Mouse (Mus musculus) left cerebral cortex, postnatal 10 days (tissue): ENCODE data around the gene Patl2. TPM values are rescaled to one million over a fixed set of nuclear protein-coding genes. Genes with fewer than 3 reads are reported as not detected.

Experiments used
- DNase-seq, 2 experiments: peaks; one replicate each; pipeline ENCODE4 v3.0.0; 2021 to 2022; ENCODE audit warnings: low spot score in 2 of 2, mixed read lengths in 1 of 2; ENCODE audit errors: extremely low spot score in 1 of 2
- intact Hi-C: fragments of 180-260 bp; cut with DNase I; formaldehyde crosslinking; loops from one replicate; pipeline ENCODE4 v1.15.1; 2025
- total RNA-seq, 2 experiments: library from RNA; stranded (reverse); gene quantifications; 2 replicates each; pipeline ENCODE4 v1.2.3; 2021

Patl2 gene
- total RNA-seq, 2 experiments from 2014 or later: 0.14 TPM; not detected in 1

- no peak for DNase-seq
- intact Hi-C loops: no loop called here
Observed at GRCm38 (mm10) chr2:122149716-122150115, 36.3 kb downstream of the Patl2 start.

GRCm38 (mm10) chr2:122149316-122149715 is 36.7 kb downstream of the Patl2 start:
- intact Hi-C loops: no loop called here
- no peak for DNase-seq

- DNase-seq: peak; percentile 34 to 78
Observed at GRCm38 (mm10) chr2:122148242-122148917, 37.6 kb downstream of the Patl2 start.

GRCm38 (mm10) chr2:122147508-122148241 is 38.3 kb downstream of the Patl2 start, which contains the start of gene B2m:
Gene B2m (plus strand): TSS chr2:122147686.
- intact Hi-C loops: no loop called here
- DNase-seq: peak; percentile 93 to 94

More at GRCm38 (mm10) chr2:122148242-122148917, 37.6 kb downstream of the Patl2 start:
- intact Hi-C loops: no loop called here

- intact Hi-C loops: no loop called here
- no peak for DNase-seq
Observed at GRCm38 (mm10) chr2:122146687-122147086, 39.3 kb downstream of the Patl2 start.

GRCm38 (mm10) chr2:122145756-122146155 is 40.2 kb downstream of the Patl2 start:
- no peak for DNase-seq
- intact Hi-C loops: no loop called here

- intact Hi-C loops: no loop called here
- DNase-seq: no peak
Observed at GRCm38 (mm10) chr2:122143111-122143510, 42.9 kb downstream of the Patl2 start.

GRCm38 (mm10) chr2:122141332-122141967 is 44.5 kb downstream of the Patl2 start:
- no peak for DNase-seq
- intact Hi-C loops: no loop called here

- intact Hi-C loops: no loop called here
- no peak for DNase-seq
Observed at GRCm38 (mm10) chr2:122140815-122141214, 45.2 kb downstream of the Patl2 start.

GRCm38 (mm10) chr2:122137839-122138465 is 48.0 kb downstream of the Patl2 start:
- intact Hi-C loops: no loop called here
- DNase-seq: no peak

GRCm38 (mm10) chr2:122132618-122133017 is 53.4 kb downstream of the Patl2 start:
- no peak for DNase-seq

GRCm38 (mm10) chr2:122132078-122132477 is 53.9 kb downstream of the Patl2 start:
- DNase-seq: no peak
- intact Hi-C loops: no loop called here

More at GRCm38 (mm10) chr2:122132618-122133017, 53.4 kb downstream of the Patl2 start:
- intact Hi-C loops: no loop called here

GRCm38 (mm10) chr2:122127635-122128034 is 58.4 kb downstream of the Patl2 start:
- intact Hi-C loops: no loop called here
- DNase-seq: no peak

- no peak for DNase-seq
- intact Hi-C loops: no loop called here
Observed at GRCm38 (mm10) chr2:122126765-122127347, 59.1 kb downstream of the Patl2 start.

- intact Hi-C loops: no loop called here
- no peak for DNase-seq
Observed at GRCm38 (mm10) chr2:122125680-122126572, 60.1 kb downstream of the Patl2 start.

- peak; percentile 96 to 98 for DNase-seq
- intact Hi-C loops: no loop called here
Observed at GRCm38 (mm10) chr2:122117961-122118958, 67.7 kb downstream of the Patl2 start, which contains the start of gene Spg11. Gene Spg11 (minus strand): TSS chr2:122118386.

GRCm38 (mm10) chr2:122116888-122117287 is 69.1 kb downstream of the Patl2 start:
- no peak for DNase-seq
- intact Hi-C loops: no loop called here
